Mouse (Mus musculus) embryonic facial prominence, embryonic 11.5 days (tissue): ENCODE results near the gene Galnt7. TPM values are rescaled to one million over a fixed set of nuclear protein-coding genes. Genes with fewer than 3 reads are reported as not detected.
"Not testable (repeated sequence)": the region's sequence is repeated elsewhere in the genome, so short reads cannot be mapped to it uniquely, and the experiment has no call there.

Source experiments
- ATAC-seq: fragments of 200-750 bp; cut with Nextera tagmentation; replicated peaks from 2 replicates; pipeline ENCODE4 v1.8.0; 2017; ENCODE audit warnings: low read depth; ENCODE audit not compliant: insufficient number of reproducible peaks, low FRiP score, low TSS enrichment
- DNase-seq: peaks from one replicate; pipeline ENCODE4 v3.0.0-alpha.2; 2015; ENCODE audit warnings: low spot score
- H3K27ac ChIP-seq: fragments of 300-500 bp; sonication (generic); replicated peaks from 2 replicates; pipeline ENCODE4 v1.5.1; 2014; ENCODE audit warnings: mild to moderate bottlenecking, low read depth, low read length, control low read depth
- H3K27me3 ChIP-seq: fragments of 300-500 bp; sonication (generic); 2 replicates; pipeline ENCODE4 v1.6.1; 2014; ENCODE audit warnings: mild to moderate bottlenecking, low read length, moderate library complexity, mixed read lengths; ENCODE audit not compliant: control insufficient read depth, insufficient read depth
- H3K36me3 ChIP-seq: fragments of 300-500 bp; sonication (generic); replicated peaks from 2 replicates; pipeline ENCODE4 v1.6.1; 2014; ENCODE audit warnings: low read depth, mild to moderate bottlenecking, low read length, moderate library complexity, mixed read lengths; ENCODE audit not compliant: control insufficient read depth, insufficient read depth
- H3K4me1 ChIP-seq: fragments of 300-500 bp; sonication (generic); 2 replicates; pipeline ENCODE4 v1.6.1; 2014; ENCODE audit warnings: low read length, mixed read lengths; ENCODE audit not compliant: control insufficient read depth, insufficient read depth
- H3K4me2 ChIP-seq: fragments of 300-500 bp; sonication (generic); 2 replicates; pipeline ENCODE4 v1.6.1; 2014; ENCODE audit warnings: low read depth, mild to moderate bottlenecking, control low read depth, low read length, moderate library complexity
- H3K4me3 ChIP-seq: fragments of 300-500 bp; sonication (generic); 2 replicates; pipeline ENCODE4 v1.5.1; 2014; ENCODE audit warnings: low read depth, low read length, control low read depth
- H3K9ac ChIP-seq: fragments of 300-500 bp; sonication (generic); replicated peaks from 2 replicates; pipeline ENCODE4 v1.6.1; 2014; ENCODE audit warnings: mild to moderate bottlenecking, control low read depth, low read length
- H3K9me3 ChIP-seq: fragments of 300-500 bp; sonication (generic); replicated peaks from 2 replicates; pipeline ENCODE4 v1.6.1; 2016; ENCODE audit warnings: mild to moderate bottlenecking, low read length, inconsistent platforms, mixed read lengths; ENCODE audit not compliant: control insufficient read depth
- WGBS: fragments of 180-500 bp; shearing (Covaris S2); extraction: QIAGEN DNeasy Blood & Tissue Kit; methylation state at CpG from one replicate; pipeline ENCODE4 v1.1.7; 2014; 5-methylcytosine and 5-hydroxymethylcytosine counted together
- polyA plus RNA-seq: library from polyadenylated mRNA; unstranded; fragments of >200 nt; fragmentation: Nextera tagmentation; extraction: Ambion mirVana; gene quantifications from 2 replicates; pipeline ENCODE4 v1.2.1, GENCODE M21; 2014

Galnt7 gene
- polyA plus RNA-seq, 1 experiment from 2014 or later: 18.2 TPM

DNA sequence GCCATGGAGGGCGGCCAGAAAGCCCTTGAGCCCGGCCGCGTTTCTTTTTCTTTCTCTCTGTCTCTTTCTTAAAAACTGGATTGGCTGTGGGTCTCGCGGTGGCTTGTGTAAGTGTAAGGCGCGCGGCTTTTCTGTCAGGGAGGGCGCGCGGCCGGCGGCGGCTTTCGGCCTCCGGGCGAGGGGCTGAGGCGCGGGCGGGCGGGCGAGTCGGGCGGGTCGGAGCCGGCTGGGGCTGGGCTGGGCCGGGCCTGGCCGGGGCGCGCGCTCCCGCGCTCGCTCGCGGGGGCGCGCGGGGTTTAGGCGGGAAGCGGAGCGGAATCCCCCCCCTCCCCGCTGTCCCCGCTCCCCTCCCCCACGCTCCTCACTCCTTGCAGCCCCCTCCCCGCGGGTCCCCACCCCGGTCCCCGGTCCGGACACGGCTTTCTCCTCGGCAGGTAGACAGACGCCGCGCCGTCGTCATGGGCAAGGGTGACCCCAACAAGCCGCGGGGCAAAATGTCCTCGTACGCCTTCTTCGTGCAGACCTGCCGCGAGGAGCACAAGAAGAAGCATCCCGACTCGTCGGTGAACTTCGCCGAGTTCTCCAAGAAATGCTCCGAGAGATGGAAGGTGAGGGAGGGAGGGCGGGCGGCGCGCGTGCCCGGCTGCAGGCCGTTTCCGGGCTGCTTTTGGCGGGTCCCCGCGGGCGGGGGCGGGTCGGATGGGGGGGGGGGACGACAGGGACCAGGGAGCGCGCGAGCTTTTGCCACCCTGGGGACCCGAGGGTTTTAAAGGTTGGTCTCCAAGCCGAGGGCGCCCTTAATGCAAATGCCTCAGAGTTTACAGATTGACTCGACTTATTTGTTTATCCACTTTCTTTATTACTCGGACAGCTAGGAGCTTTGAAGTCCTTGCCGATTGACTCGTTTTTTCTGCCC is 140.4 kb downstream of the Galnt7 start:
- 0 out of 2 replicates have a peak, but pooled peaks cover 2% of the 10 kb centered on the region for H3K36me3 ChIP-seq
- H3K4me1 ChIP-seq: no peaks in the 10 kb centered on the region
- H3K27me3 ChIP-seq: no peaks in the 10 kb centered on the region
- peak overlapping the region; percentile 95 for H3K4me3 ChIP-seq
- ATAC-seq: peak; percentile 38; the same call in 1 of the 2 replicates
- peak overlapping the region; percentile 36 for H3K4me2 ChIP-seq
- H3K27ac ChIP-seq: peak overlapping the region; percentile 100
- H3K9me3 ChIP-seq: no peaks in the 10 kb centered on the region
- WGBS: 1% methylated on average over 60 of the region's 96 CpGs
- peak overlapping the region; percentile 100 for H3K9ac ChIP-seq
- peak; percentile 76 for DNase-seq

DNA sequence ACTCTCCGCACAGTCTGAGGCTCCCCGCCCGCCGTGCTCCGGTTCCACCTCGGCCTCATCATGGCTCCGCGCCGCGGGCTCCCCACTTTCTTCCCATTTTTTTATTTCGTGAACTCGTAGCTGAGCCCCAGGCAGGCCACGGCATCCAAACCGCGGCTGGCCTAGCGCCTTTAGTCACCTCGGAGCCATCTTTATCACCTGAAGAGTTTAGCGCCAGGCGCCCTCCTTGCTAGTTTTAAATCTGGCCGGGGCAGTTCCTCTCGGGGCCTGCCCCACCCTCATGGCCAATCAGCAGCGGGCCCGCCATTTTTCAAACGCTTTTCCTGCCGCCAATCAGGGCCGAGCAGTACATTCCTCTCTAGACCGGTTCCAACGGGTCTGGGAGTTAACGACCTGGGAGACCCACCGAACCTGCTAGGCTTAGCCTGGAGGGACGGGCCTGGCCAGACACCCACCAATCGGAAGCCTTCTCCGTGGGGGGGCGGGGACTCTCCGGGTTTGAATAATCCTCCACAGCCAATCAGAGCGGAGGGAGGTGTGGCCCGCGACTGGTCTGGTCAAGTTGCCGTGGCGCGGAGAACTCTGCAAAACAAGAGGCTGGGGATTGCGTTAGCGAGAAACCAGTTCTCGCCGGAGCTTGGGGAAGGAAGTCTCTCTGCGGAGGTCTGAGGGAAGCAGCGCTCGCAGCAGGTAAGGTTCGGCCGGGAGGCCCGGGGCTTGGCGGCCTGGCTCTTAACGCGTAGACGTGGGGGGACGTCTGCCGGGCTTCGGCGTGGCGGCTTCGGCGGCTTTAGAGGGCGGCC is 141.3 kb downstream of the Galnt7 start, which contains the start of gene Hmgb2:
TSS of gene Hmgb2 (plus strand) at position 592 of the 803 bp plus-strand sequence.
- peak; percentile 100 for ATAC-seq
- WGBS: under 1% methylated on average over 63 of the region's 63 CpGs

DNA sequence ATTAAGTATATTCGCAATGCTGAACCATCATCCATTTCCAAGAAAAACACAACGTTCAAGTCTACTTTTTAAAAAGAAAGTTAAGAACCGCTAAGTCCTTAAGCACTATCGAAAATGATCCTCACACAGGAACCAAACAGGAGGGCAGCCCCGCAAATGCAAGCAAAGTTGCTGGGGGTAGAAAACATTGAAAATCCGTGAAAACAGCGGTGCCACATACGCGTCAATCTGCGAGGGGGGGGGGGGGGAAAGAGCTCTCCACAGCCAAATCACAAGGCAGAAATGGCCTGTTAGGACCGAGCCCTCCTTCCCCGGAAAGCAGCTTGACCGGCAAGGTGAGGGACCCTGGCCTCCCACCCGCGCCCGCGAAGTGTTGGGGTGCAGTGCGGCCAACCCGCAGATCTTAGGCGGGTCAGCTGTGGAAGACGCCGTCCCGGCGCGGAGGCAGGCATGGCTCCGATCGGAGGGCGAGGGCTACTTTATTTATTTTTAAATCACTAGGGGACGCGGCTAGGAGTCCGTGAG is 142.0 kb downstream of the Galnt7 start:
- no peak for ATAC-seq
- Histone ChIP-seq H3K36me3 (0 out of 2 replicates have a peak, but pooled peaks cover 2% of the 10 kb centered on the region), H3K9ac (peak overlapping the region; percentile 88), H3K4me3 (peak overlapping the region; percentile 66), H3K4me1 (no peaks in the 10 kb centered on the region), H3K27me3 (no peaks in the 10 kb centered on the region), H3K4me2 (peak overlapping the region; percentile 81), H3K9me3 (no peaks in the 10 kb centered on the region), H3K27ac (peak overlapping the region; percentile 87)
- DNase-seq: peak; percentile 51
- WGBS: 1% methylated on average over 30 of the region's 31 CpGs

More for the DNA sequence above, 141.3 kb downstream of the Galnt7 start, which contains the start of gene Hmgb2:
- Histone ChIP-seq H3K27me3 (no peaks in the 10 kb centered on the region), H3K4me1 (no peaks in the 10 kb centered on the region), H3K4me3 (peak within 1 kb of the TSS; percentile 95), H3K4me2 (peak within 1 kb of the TSS; percentile 81), H3K9ac (peak within 1 kb of the TSS; percentile 100), H3K9me3 (no peaks in the 10 kb centered on the region), H3K36me3 (0 out of 2 replicates have a peak, but pooled peaks cover 2% of the 10 kb centered on the region), H3K27ac (peak within 1 kb of the TSS; percentile 100)
- DNase-seq: peak; percentile 100

DNA sequence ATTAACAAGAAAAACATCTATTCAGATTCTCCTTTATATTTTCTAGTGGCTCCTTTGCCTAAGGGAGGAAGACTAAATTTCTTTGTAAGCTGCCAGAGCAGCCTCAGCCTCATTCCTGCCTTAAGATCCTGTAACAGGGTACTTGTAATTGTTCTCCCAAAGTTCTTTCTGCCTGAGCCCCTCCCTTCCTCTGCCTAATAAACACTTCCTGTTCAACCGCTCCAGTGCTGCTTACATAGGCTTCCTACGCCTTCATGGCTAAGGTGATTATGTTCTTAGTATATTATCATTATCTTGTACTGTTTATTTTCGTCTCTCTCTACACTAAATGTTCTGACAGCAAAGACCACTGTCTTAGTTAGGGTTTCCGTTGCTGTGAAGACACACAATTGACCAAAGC is 144.2 kb downstream of the Galnt7 start:
- 81% methylated on average over 4 of the region's 4 CpGs for WGBS
- Histone ChIP-seq H3K9me3 (no peaks in the 10 kb centered on the region), H3K9ac (no peak overlapping the region), H3K4me1 (no peaks in the 10 kb centered on the region), H3K36me3 (no peaks in the 10 kb centered on the region), H3K27ac (no peak overlapping the region), H3K4me2 (no peak overlapping the region), H3K4me3 (no peak overlapping the region), H3K27me3 (no peaks in the 10 kb centered on the region)
- DNase-seq (no peak), ATAC-seq (no peak)

DNA sequence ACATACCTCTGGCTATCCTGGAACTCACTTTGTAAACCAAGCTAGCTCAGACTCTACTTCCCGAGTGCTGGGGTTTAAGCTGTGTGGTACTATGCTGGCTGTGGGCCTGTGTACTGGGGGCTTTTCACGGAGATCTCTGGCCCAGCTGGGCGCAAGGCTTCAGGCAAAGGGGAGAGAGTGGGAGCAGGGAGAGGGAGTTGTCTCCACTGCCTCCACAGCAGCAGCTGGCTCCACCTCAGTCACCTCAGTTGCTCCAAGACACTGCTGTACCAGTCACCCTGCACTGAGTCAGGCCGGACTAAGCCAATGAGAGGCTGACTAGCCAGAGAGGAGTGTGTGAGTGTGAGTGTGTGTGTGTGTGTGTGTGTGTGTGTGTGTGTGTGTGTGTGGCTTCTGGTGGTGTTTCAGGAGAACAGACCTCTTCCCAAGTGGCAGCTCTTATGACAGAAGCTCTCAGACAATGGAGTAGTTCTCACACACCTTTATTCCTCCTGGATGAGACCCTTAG is 145.2 kb downstream of the Galnt7 start:
- Histone ChIP-seq H3K9ac (no peak overlapping the region), H3K9me3 (no peaks in the 10 kb centered on the region), H3K36me3 (no peaks in the 10 kb centered on the region), H3K4me2 (no peak overlapping the region), H3K4me3 (no peak overlapping the region), H3K27me3 (no peaks in the 10 kb centered on the region), H3K4me1 (no peaks in the 10 kb centered on the region), H3K27ac (no peak overlapping the region)
- DNase-seq (no peak), ATAC-seq (no peak)
- WGBS: 83% methylated on average over 4 of the region's 4 CpGs

DNA sequence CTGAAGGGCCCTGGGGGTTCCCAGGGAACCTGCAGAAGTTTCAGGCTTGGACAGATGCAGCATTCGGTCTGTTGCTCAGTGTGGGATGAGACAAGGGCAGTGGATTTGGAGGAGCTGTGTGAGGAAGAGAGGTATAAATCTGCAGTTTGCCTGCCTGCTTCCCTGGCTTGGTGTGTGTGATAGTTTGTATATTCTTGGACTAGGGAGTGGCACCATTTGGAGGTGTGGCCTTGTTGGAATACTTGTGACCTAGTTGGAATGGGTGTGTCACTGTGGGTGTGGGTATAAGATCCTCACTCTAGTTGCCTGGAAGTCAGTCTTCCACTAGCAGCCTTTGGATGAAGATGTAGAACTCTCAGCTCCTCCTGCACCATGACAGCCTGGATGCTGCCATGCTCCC is 147.3 kb downstream of the Galnt7 start:
- not testable (repeated sequence) for H3K4me2 ChIP-seq, H3K9ac ChIP-seq, H3K36me3 ChIP-seq, H3K9me3 ChIP-seq, ATAC-seq, DNase-seq, H3K27me3 ChIP-seq, H3K4me1 ChIP-seq, H3K27ac ChIP-seq, H3K4me3 ChIP-seq
- 93% methylated on average over 1 of the region's 1 CpGs for WGBS

DNA sequence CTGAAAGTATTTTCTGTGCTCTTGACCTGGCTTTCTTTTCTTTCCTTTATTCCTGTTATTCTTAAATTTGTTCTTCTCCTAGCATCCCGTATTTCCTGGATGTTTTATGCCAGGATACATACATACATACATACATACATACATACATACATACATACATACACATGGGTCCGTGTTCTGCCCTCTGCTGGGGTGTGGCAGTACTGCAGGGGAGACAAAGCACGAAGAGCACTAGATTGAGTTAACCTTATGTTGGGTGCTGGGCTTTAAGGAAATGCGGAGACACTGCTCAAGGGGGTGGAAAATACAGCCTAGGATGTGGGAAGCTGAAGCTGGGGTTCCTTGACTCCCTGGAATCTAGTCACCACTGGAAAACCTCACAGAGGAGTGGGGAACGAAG is 149.2 kb downstream of the Galnt7 start:
- 53% methylated on average over 5 of the region's 5 CpGs for WGBS
- no peaks in the 10 kb centered on the region for H3K9me3 ChIP-seq
- H3K9ac ChIP-seq: no peak overlapping the region
- DNase-seq (peak; percentile 81), ATAC-seq (no peak)
- H3K27ac ChIP-seq: no peak overlapping the region
- H3K27me3 ChIP-seq: no peaks in the 10 kb centered on the region
- H3K36me3 ChIP-seq: no peaks in the 10 kb centered on the region
- no peak overlapping the region for H3K4me2 ChIP-seq
- no peaks in the 10 kb centered on the region for H3K4me1 ChIP-seq
- H3K4me3 ChIP-seq: no peak overlapping the region
